Mouse (Mus musculus) myocyte (in vitro differentiated cells): Measurements from ENCODE around the gene Kmt2c.

Experiments
- E2F4 ChIP-seq: IDR thresholded peaks from one replicate; pipeline ENCODE4 v1.6.1; 2011; ENCODE audit warnings: mild to moderate bottlenecking, control low read depth, moderate library complexity; ENCODE audit not compliant: insufficient read depth
- MAX ChIP-seq: IDR thresholded peaks from one replicate; pipeline ENCODE4 v1.6.1; 2011; ENCODE audit warnings: low read depth, mild to moderate bottlenecking, control low read depth
- MYOD1 ChIP-seq, 3 experiments: IDR thresholded peaks; one replicate each; pipeline ENCODE4 v1.6.1; 2011; ENCODE audit warnings: control low read depth in 2 of 3, low read depth in 2 of 3, mild to moderate bottlenecking in 2 of 3, moderate library complexity in 1 of 3; ENCODE audit not compliant: insufficient read length in 2 of 3, control insufficient read depth in 1 of 3
- MYOG ChIP-seq, 3 experiments: IDR thresholded peaks; one replicate each; pipeline ENCODE4 v1.6.1; 2011; ENCODE audit warnings: control low read depth in 2 of 3, low read depth in 2 of 3, mild to moderate bottlenecking in 2 of 3; ENCODE audit not compliant: insufficient read length in 2 of 3, control insufficient read depth in 1 of 3, insufficient read depth in 1 of 3
- POLR2A ChIP-seq: IDR thresholded peaks from one replicate; pipeline ENCODE4 v1.6.1; 2011; ENCODE audit warnings: low read depth, mild to moderate bottlenecking, control low read depth, moderate library complexity; ENCODE audit not compliant: insufficient read length
- SRF ChIP-seq: IDR thresholded peaks from one replicate; pipeline ENCODE4 v1.6.1; 2011; ENCODE audit warnings: low read depth; ENCODE audit not compliant: control insufficient read depth, insufficient read length
- USF1 ChIP-seq: IDR thresholded peaks from one replicate; pipeline ENCODE4 v1.6.1; 2011; ENCODE audit warnings: low read depth, mild to moderate bottlenecking, control low read depth, moderate library complexity

DNA sequence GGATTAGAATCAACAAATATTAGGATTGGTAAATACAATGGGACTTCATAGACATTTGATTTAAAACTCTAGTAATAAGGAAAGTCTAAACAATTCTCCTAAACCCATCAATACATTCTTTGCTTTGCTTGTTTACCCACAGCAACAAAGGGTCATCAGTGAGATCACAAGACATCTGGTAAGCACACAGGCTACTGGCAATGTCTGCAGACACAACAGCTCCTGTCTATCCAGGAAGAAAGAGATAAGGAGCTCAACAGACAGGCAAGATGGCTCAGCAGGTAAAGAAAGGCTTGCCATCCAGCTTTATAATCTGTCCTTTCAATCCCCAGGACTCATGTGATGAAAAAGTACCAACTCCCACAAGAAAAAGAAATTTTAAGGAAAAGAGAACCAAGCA, 19.7 kb downstream of the Kmt2c start:
- TF ChIP-seq MYOG (IDR thresholded peaks at IDR 0.05; ENCODE audit: control insufficient read depth in 1 of 3, insufficient read depth in 1 of 3, insufficient read length in 2 of 3, low read depth in 2 of 3) (no peak), MAX (no peak), USF1 (no peak), MYOD1 (IDR thresholded peaks at IDR 0.05; ENCODE audit: control insufficient read depth in 1 of 3, insufficient read length in 2 of 3, low read depth in 2 of 3) (no peak), POLR2A (no peak), SRF (no peak), E2F4 (no peak)
